Mouse (Mus musculus) megakaryocyte, embryonic 14.5 days (primary cell): ENCODE measurements around the gene Gpc6. TPM values are rescaled to one million over a fixed set of nuclear protein-coding genes. Genes with fewer than 3 reads are reported as not detected.

Experiments used
- H3K27me3 ChIP-seq: replicated peaks from 2 replicates; pipeline ENCODE3; 2012; ENCODE audit warnings: inconsistent platforms
- H3K36me3 ChIP-seq: replicated peaks from 2 replicates; pipeline ENCODE3; 2012; ENCODE audit warnings: low read length, inconsistent platforms, mixed read lengths
- H3K4me1 ChIP-seq: 2 replicates; pipeline ENCODE4 v1.6.1; 2012; ENCODE audit warnings: inconsistent platforms
- H3K4me3 ChIP-seq: replicated peaks from 2 replicates; pipeline ENCODE3; 2012; ENCODE audit warnings: moderate library complexity, mild to moderate bottlenecking, inconsistent platforms
- H3K9me3 ChIP-seq: 2 replicates; pipeline ENCODE4 v1.6.1; 2012; ENCODE audit warnings: inconsistent platforms
- FLI1 ChIP-seq: IDR thresholded peaks from 2 replicates; pipeline ENCODE4 v1.6.1; 2012; ENCODE audit warnings: low read length, inconsistent platforms, mixed read lengths
- GATA1 ChIP-seq: IDR thresholded peaks from 3 replicates; pipeline ENCODE4 v1.6.1; 2012; ENCODE audit warnings: mixed read lengths, low read length, inconsistent platforms, borderline replicate concordance
- polyA plus RNA-seq: library from polyadenylated mRNA; stranded (reverse); fragments of >175 nt; gene quantifications from 2 replicates; pipeline ENCODE4 v1.2.3, GENCODE M21; 2012; ENCODE audit warnings: low replicate concordance; ENCODE audit not compliant: insufficient read depth

Gpc6 gene
- polyA plus RNA-seq, 1 experiment = not detected

- H3K36me3 ChIP-seq = no peaks in the 10 kb centered on the region
- no peaks in the 10 kb centered on the region for H3K27me3 ChIP-seq
- H3K4me3 ChIP-seq = no peak overlapping the region
- H3K4me1 ChIP-seq = no peaks in the 10 kb centered on the region
- no peak for TF ChIP-seq FLI1
- TF ChIP-seq GATA1 = no peak
- peaks cover 52% of the 10 kb centered on the region for H3K9me3 ChIP-seq
These were observed 969.9 kb downstream of the Gpc6 start for GRCm38 (mm10) chr14:117894869-117895538.

- no peak overlapping the region for H3K4me3 ChIP-seq
- peaks cover 51% of the 10 kb centered on the region for H3K9me3 ChIP-seq
- no peaks in the 10 kb centered on the region for H3K36me3 ChIP-seq
- H3K27me3 ChIP-seq = no peaks in the 10 kb centered on the region
- H3K4me1 ChIP-seq = no peaks in the 10 kb centered on the region
- TF ChIP-seq GATA1 = no peak
- TF ChIP-seq FLI1 = no peak
These were observed 970.4 kb downstream of the Gpc6 start for GRCm38 (mm10) chr14:117895539-117895912.

- Histone ChIP-seq H3K9me3 (peaks cover 64% of the 10 kb centered on the region), H3K4me3 (no peak overlapping the region), H3K36me3 (no peaks in the 10 kb centered on the region), H3K27me3 (no peaks in the 10 kb centered on the region), H3K4me1 (no peaks in the 10 kb centered on the region)
- TF ChIP-seq FLI1 = no peak
- TF ChIP-seq GATA1 = no peak
These were observed 979.2 kb downstream of the Gpc6 start for GRCm38 (mm10) chr14:117904300-117904699.

- H3K4me1 ChIP-seq = no peaks in the 10 kb centered on the region
- H3K36me3 ChIP-seq = no peaks in the 10 kb centered on the region
- no peak overlapping the region for H3K4me3 ChIP-seq
- no peak for TF ChIP-seq FLI1
- TF ChIP-seq GATA1 = no peak
- H3K27me3 ChIP-seq = no peaks in the 10 kb centered on the region
- H3K9me3 ChIP-seq = peaks cover 71% of the 10 kb centered on the region
These were observed 980.6 kb downstream of the Gpc6 start for GRCm38 (mm10) chr14:117905701-117906100.

- Histone ChIP-seq H3K9me3 (peaks cover 72% of the 10 kb centered on the region), H3K4me3 (no peak overlapping the region), H3K4me1 (no peaks in the 10 kb centered on the region), H3K36me3 (no peaks in the 10 kb centered on the region), H3K27me3 (no peaks in the 10 kb centered on the region)
- no peak for TF ChIP-seq GATA1
- no peak for TF ChIP-seq FLI1
These were observed 981.2 kb downstream of the Gpc6 start for GRCm38 (mm10) chr14:117906361-117906760.

GRCm38 (mm10) chr14:117908231-117908920, 983.3 kb downstream of the Gpc6 start:
- TF ChIP-seq FLI1 (no peak), GATA1 (no peak)
- H3K4me3 ChIP-seq = no peak overlapping the region
- H3K9me3 ChIP-seq = peaks cover 67% of the 10 kb centered on the region
- H3K36me3 ChIP-seq = no peaks in the 10 kb centered on the region
- H3K4me1 ChIP-seq = no peaks in the 10 kb centered on the region
- no peaks in the 10 kb centered on the region for H3K27me3 ChIP-seq

- H3K27me3 ChIP-seq = no peaks in the 10 kb centered on the region
- TF ChIP-seq FLI1 = no peak
- no peak for TF ChIP-seq GATA1
- H3K9me3 ChIP-seq = peaks cover 66% of the 10 kb centered on the region
- H3K36me3 ChIP-seq = no peaks in the 10 kb centered on the region
- no peaks in the 10 kb centered on the region for H3K4me1 ChIP-seq
- no peak overlapping the region for H3K4me3 ChIP-seq
These were observed 983.9 kb downstream of the Gpc6 start for GRCm38 (mm10) chr14:117909046-117909445.

GRCm38 (mm10) chr14:117910323-117910722, 985.2 kb downstream of the Gpc6 start:
- no peaks in the 10 kb centered on the region for H3K4me1 ChIP-seq
- peaks cover 60% of the 10 kb centered on the region for H3K9me3 ChIP-seq
- H3K27me3 ChIP-seq = no peaks in the 10 kb centered on the region
- no peaks in the 10 kb centered on the region for H3K36me3 ChIP-seq
- TF ChIP-seq FLI1 (no peak), GATA1 (no peak)
- H3K4me3 ChIP-seq = no peak overlapping the region

DNA sequence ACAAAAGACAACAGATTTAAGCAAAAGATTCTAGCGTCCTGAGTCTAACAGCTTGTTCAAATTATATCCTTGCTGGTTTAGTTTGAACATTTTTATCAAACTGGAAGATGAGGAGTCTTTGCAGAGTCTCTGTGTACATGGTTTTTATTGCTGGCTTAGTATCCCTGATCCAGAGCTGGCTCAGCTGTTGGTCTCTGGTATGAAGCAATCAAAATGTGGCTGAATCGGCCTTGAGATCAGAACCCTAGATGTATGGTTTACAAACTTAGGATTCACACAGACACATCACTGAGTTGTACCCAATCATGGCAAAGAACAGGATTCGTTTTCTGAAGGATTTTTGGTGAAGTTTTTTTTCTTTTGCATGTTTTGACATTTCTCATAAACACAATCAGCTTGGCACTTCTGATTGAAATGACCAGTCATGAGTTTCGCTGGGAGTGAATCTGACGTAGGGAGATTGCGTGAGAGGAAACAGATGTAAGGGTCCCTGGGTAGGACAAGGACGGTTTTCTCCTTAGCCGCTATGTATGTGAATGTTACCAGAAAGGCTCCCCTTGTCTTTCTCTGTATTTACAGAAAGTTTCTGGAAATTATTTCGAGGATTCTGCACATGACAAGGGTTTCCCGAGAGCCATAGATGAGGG, 987.6 kb downstream of the Gpc6 start:
- TF ChIP-seq FLI1 = no peak
- no peak for TF ChIP-seq GATA1
- H3K9me3 ChIP-seq = peaks cover 50% of the 10 kb centered on the region

GRCm38 (mm10) chr14:117916577-117916976, 991.5 kb downstream of the Gpc6 start:
- H3K36me3 ChIP-seq = no peaks in the 10 kb centered on the region
- no peak for TF ChIP-seq GATA1
- no peak overlapping the region for H3K4me3 ChIP-seq
- H3K9me3 ChIP-seq = peaks cover 51% of the 10 kb centered on the region
- no peaks in the 10 kb centered on the region for H3K27me3 ChIP-seq
- H3K4me1 ChIP-seq = no peaks in the 10 kb centered on the region

More for the DNA sequence above, 987.6 kb downstream of the Gpc6 start:
- Histone ChIP-seq H3K4me1 (no peaks in the 10 kb centered on the region), H3K27me3 (no peaks in the 10 kb centered on the region), H3K36me3 (no peaks in the 10 kb centered on the region), H3K4me3 (no peak overlapping the region)
